Mouse (Mus musculus) ES-Bruce4 (cell line): ENCODE data around the gene Scarf2.

Experiments
- CTCF ChIP-seq: IDR thresholded peaks from one replicate; pipeline ENCODE4 v1.8.1; 2011; ENCODE audit warnings: low read depth, low read length
- EP300 ChIP-seq: IDR thresholded peaks from 2 replicates; pipeline ENCODE4 v1.6.1; 2011; ENCODE audit warnings: low read depth, low read length; ENCODE audit not compliant: insufficient read depth
- POLR2A ChIP-seq: IDR thresholded peaks from one replicate; pipeline ENCODE4 v1.8.1; 2011; ENCODE audit warnings: low read length; ENCODE audit not compliant: insufficient read depth

- no peak for TF ChIP-seq EP300
- TF ChIP-seq POLR2A: no peak
- TF ChIP-seq CTCF: no peak
Measured at GRCm38 (mm10) chr16:17857157-17857556, 60.1 kb downstream of the Scarf2 start.
